Mouse (Mus musculus): ENCODE measurements around the gene Mitd1. TPM values are rescaled to one million over a fixed set of nuclear protein-coding genes. Genes with fewer than 3 reads are reported as not detected.

Mitd1 gene
- total RNA-seq (2021) (1 to 10 TPM; 8.4 to 9.8 TPM), polyA plus RNA-seq (2012; rRNA removed) (1.1 and 2.0 TPM in 2 replicates)
- long read RNA-seq, transcript Mitd1-201 (7 exons, 1,231 nt) = major isoform, 6 of 9 reads
- long read RNA-seq, partial matches to known transcripts = 0 of 9 reads
- long read RNA-seq, other reads (novel, unspliced or antisense) = 3 of 9 reads

DNA sequence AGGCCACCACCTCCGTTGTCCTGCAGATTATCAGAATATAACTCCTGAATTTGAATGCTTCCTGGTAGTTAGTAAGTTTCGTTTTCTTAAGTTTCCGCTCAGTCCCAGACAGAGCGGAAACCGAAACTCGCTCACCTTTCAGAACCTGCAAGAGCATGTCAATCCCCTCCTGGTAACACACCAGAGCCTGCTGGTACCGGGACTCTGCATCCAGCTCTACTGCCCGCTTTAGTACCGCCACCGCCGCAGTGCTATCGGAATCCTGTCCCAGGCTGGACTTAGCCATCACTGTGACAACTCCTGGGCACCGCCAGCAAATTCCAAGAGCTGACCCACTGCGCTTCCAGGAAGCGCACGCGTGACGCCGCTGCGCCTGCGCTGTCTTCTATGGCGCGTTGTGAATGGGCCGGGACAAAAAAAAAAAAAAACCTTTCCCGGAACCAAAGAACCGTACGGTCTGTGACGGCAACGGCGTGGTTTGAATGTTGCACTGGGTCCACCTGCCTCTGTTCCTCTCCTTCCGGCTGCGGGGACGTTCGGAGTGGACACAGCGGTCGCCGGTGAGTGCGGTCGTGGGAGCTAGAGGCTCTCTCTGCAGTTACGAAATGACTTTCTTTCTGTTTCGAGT lies at the start of gene Mitd1, which contains the start of gene Mrpl30:
Gene Mitd1 (minus strand): TSS at position 387 of the 628 bp plus-strand sequence.
Gene Mrpl30 (plus strand): TSS at position 453 of the 628 bp plus-strand sequence.
- DNase-seq = peak; percentile 94

DNA sequence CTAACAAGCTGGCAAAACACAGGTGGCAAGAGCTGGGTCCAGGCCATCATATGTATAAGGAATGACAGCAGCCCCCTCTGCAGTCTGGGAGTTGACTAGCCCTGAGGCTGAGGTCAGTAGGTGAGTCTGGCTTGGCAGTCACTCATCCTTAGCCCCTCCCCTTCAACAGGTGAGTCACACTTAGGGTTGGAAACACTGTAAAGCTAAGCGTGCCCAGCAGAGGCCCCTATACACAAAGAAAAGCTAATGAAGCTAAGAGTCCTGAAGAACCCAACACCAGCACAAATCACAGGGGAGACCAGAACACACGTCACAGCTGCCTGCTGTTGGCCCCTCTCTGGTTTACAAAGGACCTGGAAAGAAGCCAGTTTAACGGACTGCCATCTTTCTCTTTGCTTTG lies 41.6 kb upstream of the Mitd1 start:
- DNase-seq = peak; percentile 83

DNA sequence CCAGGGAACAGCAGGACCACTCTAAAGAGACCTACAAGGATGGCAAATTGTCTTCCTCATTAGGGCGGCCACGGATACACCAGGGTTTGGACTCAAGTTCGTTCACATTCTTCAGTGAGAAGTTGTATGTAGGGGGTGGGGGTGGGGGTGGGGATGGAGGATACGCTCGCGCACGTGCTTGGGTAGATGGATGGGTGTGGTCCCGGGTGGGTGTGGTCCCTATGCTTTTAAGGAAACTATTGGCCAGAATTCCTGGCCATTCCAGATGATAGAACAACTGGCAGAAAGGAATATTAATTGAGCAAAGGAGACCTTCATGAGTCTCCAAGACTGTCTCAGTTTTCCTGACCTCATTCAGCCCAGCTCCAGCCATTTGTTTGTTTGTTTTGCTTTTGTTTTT lies 35.8 kb upstream of the Mitd1 start:
- DNase-seq = no peak

DNA sequence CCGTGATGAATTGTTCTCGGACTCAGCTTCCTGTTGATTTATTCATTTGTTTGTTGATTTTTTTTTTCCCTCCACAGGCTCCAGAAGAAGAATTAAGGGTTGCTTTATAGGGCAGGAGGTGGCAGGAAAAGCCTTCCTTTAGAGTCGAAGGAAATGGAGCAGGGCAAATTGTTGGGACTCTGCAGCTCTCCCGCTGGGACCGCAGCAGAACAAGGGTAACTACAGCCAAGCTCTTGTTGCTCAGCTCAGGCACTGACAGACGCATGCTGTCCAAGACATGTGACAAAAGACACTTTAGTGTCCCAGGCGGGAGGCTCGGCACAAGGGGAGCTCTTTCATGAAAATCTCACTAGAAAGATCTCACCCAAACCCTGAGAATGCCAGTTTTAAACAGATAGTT lies 32.3 kb upstream of the Mitd1 start:
- no peak for DNase-seq

DNA sequence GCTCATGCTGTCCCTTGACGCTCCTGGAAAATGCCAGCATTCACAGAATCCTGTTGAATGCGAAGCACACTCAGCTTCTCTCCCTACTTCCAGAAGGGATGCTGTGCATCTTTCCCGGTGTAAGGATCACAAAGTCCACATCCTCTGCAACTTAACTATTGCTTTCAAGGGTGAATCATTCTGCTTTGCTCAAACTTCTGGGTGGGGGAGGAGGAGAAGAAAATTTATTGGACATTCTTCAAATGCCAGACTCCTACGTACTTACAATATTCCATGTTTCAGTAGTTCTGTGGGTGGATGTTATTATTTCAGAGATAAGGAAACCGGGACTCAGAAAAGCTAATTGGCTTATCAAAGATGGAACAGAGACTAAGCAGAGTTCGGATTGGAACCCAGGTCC lies 27.9 kb upstream of the Mitd1 start:
- DNase-seq = no peak

DNA sequence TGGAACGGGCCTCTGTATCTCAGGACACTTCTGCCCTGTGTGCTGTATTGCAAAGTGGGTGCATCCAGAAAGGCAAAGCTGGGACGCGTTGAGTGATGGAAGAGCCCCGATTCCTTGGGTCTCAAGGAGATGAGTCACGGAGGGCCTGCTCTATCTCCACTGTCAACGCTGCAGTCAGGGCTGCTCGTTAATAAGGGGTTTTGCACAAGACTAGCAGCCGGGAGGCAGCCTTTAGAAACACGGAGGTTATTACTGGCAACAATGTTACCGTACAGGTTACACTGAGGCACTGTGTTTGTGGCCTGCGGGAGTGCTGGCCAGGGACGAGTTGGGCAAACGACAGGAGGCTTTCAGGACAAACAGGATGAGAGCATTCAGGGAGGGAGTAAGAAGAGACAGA lies 27.5 kb upstream of the Mitd1 start:
- DNase-seq = no peak

DNA sequence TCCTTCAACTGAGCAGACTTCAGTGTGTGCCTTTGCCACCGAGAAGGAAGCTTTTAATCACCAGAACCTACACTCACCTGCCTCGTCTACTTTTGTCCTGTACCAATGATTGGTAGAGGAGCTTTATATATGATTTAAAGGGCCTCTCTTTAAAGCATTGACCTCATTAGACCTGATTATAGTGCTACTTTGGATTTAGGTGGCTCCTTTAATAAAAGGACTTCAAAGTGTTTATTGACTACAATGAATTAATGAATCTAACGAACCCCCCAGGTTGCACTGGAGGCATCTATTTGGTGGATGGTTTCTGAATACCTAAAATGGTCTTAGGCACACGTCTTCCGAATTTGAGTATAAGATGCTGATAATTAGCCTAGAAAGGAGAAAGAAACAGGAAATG lies 26.2 kb upstream of the Mitd1 start, which contains the start of gene Lyg2:
Gene Lyg2 (minus strand): TSS at position 101 of the 400 bp plus-strand sequence.
- no peak for DNase-seq

DNA sequence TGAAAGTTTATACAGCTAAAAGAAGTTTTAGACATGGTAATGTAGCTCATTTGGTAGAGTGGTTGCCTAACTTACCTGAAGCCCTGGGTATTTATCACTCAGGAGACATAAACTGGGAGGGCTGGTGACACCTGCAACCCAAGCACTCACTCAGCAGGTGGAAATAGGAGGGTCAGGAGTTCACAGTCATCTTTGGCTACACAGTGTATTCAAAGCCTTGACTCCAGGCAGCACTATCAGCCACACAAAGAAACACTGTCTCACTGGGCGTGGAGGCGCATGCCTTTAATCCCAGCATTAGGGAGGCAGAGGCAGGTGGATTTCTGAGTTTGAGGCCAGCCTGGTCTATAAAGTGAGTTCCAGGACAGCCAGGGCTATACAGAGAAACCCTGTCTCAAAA lies 22.5 kb upstream of the Mitd1 start:
- DNase-seq = no peak

DNA sequence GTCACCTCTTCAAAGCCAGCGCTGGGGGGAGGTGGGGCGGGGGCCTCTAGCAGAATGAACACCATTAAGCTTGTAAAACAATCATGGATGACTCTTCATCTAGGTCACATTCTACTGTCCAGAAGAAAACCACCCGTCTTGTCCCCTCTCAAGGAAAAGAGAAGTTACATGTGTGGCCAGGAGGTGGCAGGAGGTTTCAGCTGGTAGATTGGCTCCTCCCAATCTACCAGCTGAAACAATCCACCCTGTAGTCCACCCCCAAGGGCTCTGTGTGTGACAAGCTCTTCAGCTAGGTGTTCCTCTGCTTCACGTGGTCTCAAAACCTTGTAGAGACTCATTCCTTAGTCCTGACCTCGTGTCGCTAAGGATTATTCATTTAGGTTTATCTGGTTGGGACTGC lies 13.0 kb upstream of the Mitd1 start:
- DNase-seq = peak; percentile 42

DNA sequence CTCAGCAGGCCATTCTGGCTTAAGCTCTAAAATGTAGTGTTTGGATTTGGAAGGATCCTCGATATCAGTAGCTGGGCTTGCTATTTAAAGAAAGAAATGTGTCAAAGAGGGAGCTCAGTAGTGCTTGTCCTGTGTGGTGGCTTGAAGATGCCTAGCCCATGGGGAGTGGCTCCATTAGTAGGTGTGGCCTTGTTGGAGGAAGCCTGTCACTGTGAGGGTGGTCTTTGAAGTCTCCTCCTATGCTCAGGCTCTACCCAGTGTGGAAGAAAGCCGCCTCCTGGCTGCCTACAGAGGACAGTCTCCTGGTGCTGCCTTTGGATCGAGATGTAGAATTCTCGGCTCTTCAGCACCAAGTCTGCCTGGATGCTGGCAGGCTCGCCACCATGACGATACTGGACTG lies 10.1 kb upstream of the Mitd1 start:
- no peak for DNase-seq

DNA sequence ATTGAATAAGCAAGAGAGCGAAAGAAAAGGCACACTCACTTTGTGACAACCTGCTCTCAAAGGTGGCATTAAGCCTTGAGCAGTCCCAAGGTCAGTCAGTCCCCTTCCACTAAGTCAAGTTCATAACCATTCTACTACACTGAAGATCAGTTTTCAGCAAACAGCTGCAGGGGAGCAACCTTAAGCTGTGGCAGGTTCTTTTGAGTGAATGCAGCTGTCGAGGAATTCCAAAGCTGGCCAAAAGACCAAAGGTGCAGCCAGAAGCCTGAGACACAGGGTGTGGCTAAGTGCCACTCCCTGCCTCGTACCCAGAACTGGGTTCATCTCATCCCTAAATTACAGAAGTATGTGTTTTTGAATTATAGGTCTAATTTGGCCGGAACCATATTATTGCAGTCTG lies 9.6 kb upstream of the Mitd1 start:
- DNase-seq = no peak

DNA sequence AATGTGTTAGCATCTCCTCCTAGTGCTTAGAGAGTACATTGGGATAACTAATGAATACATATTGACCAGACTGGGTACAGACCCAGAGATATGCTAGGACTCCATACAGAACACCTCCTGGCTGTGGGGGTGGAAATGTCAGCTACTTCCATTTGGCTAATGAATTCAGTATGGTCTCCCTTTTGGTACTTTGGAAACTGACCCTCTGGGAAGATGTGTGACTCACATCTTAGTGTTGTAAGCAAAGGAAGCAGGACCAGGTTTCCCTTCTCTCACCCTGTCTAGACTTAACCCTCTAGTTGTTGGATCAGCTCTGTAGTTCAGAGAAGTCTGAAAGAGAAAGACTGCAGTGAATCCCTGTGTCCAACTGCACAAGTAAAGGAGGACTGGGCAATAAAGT lies 4.4 kb upstream of the Mitd1 start:
- no peak for DNase-seq

DNA sequence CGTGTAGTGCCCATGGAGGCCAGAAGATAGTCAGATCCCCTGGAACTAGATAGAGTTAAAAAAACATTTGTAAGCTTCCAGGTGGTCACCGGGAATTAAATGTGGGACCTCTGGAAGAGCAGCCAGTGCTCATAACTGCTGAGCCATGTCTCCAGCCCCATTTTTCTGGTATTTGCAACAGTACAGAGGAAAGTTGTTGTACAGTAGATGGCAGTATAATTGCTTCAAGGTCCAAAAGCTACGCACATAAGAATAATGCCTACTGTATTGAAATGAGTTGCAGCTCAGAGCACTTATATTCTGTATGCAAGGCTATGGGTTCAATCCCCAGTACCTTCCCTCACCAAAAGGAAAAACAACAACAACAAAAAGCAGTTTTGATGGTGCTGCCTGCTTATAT lies 1.2 kb upstream of the Mitd1 start:
- DNase-seq = no peak

DNA sequence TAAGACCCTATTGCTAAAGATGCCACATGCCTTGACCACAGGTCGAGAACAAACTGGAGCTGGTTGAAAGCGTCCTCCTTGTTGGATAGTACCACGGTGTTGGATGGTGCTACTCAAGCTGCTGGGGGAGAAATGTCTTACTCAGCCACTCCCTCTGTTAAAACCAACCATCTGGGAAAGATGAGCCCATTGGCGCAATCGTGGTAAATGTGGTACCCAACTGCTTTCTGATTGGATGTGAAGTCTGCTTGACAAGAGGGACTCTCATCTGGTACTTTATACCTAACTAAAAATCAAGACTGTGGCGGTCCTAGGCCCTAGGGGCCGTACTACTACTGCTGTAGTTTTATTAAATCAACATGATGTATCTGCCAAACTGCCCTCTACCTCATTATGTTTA lies 1.0 kb downstream of the Mitd1 start:
- no peak for DNase-seq

DNA sequence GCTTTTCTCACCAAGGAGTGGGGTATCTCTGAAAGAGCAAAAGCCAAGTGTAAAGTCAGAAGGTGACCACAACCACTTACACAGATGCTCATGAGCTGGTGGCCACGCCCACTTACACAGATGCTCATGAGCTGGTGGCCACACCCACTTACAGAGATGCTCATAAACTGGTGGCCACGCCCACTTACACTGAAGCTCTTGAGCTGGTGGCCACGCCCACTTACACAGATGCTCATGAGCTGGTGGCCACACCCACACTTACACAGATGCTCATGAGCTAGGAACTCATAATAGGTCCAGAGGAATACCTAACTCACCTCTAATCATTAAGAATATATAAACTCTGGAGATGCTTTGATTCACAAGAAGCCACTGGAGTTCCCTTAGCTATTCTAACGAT lies 5.8 kb downstream of the Mitd1 start:
- DNase-seq = no peak

DNA sequence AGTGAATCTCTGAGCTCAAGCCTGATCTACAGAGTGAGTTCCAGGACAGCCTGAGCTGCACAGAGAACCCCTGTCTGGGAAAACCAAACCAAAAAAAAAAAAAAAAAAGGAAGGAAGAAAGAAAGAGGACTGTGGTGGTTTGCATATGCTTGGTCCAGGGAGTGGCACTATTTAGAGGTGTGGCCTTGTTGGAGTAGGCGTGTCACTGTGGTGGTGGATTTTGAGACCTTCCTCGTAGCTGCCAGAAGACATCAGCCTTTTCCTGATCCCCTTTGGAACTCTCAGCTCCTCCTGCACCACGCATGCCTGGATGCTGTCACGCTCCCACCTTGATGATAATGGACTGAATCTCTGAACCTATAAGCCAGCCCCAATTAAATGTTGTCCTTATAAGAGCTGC lies 6.8 kb downstream of the Mitd1 start:
- DNase-seq = no peak

DNA sequence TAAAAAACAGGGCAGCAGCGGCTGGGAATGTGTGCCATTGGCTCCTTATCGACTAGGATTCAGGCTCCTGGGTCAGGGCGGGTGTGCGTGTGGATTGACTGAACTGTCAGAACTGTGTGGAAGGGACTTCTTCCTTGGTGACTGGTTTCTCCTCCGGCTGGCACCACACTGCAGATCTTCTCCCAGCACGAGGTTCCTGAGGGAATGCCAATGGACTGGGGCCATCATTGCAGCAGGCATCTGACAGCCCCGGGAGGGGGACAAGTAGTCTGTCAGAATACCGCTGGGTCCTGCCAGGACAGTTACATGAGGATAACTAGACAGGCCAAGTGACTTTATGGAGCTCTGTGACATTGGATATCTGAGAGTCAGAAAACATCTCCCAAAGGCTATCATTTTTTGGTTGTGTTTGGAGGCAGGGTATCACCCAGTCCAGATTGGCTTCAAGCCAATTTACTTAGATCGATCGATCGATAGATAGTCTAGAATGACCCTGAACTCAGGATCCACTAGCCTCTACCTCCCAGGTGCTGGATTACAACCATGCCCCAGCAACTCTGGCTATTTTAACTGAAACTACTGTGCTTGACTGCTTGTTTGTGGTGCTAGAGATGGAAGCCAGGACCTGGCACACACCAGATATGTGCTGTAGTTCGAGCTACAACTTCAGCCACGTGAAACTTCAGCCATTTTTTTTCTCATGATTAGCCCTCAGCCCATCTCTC lies 12.3 kb downstream of the Mitd1 start:
- DNase-seq = peak; percentile 33

DNA sequence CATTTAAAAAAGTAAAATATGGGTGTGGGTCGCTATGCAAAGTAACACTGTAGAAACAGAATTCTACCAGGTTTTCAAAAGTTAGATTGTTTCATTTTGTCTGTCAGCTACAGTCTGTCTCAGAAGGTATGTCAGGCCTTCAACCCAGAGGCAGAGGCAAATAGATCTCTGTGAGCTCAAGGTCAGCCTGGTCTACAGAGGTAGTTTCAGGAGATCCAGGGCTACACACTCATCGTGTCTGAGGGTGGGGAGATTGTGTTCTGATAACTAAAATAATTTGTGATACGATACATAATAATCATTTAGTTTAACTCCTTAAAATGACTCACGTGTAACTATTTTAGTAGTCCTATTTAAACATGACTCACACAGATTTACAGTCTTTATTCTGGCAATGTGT lies 17.1 kb downstream of the Mitd1 start:
- no peak for DNase-seq

DNA sequence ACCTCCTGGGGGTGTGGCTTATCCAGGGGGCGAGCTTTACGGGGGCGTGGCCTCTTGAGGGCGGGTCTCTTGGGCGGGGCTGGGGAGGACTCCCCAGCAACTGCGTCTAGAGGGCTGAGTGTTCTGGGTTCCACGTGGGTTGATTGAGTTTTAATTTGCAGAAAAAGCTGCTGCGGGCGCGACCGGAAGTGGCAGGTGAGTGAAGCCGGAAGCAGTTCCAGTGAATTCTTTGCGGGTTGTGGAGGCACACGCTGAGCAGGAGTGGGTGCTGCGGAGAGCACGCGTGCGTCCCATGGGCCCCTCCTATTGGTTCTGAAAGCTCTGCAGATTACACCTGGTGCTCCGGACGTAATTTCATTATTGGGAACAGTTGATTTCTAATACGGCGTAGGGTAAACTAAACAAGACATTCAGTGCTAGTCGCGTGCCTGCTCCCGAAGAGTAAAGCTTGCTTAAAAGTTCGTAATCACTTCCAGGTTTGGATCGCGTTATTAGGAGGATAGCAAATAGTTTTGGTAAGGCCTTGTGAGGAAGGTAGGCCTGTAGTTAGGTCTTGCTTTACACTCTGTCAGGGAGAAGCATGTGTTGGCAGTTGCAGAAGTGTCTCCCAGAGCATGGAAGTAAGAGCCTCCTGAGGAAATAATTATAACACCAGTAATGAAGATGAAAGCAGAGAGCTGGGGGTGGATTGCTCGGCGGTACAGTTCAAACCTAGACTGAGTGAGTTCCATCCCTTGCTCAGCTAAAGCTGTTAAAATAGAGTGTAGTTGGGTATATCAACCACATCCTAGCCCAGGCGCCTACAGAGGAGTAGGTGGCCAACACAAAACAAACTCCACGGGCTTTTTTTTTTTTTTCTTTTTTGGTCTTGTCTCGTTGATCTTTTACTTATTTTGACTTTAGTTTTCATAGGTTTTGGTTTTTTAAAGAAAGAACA lies 17.8 kb downstream of the Mitd1 start:
- peak; percentile 92 for DNase-seq

DNA sequence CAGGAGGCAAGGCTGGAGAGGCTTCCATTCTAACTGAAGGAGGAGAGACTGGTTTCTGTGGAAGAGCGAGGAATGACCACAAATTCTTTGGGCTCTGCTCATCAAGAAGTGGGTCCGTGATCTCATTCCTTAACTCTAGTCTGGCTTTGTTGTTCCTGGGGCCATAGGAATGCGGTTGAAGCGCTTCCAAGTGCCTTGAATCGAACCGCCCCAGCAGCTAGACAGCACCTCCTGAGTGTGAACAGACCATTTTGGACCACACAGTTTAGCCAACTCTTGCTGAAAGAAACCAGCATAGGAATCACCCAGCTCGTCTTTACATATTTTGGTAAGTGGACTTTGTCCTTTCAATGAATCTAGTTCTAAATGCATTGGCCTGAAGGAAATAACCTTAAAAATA lies 18.5 kb downstream of the Mitd1 start, which contains the start of gene Lipt1:
Gene Lipt1 (plus strand): TSS at position 35 of the 400 bp plus-strand sequence.
- DNase-seq = no peak

DNA sequence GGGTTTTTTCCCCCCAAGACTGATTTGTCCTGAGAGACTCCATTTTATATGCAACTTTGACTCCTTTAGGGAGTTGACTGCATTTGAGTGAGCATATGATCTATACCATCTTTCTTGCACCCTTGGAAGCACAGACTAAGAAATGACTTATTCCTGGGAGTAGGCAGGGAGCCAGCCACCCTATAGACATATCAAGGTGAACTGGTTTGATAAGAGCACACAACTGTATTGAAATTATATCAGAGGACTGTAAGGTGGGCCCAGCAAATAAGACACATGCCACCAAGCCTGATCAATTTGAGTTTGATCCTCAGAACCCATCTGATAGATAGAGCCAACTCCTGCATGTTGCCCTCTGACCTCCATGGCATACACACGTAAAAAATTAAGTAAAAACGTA lies 20.8 kb downstream of the Mitd1 start:
- no peak for DNase-seq

DNA sequence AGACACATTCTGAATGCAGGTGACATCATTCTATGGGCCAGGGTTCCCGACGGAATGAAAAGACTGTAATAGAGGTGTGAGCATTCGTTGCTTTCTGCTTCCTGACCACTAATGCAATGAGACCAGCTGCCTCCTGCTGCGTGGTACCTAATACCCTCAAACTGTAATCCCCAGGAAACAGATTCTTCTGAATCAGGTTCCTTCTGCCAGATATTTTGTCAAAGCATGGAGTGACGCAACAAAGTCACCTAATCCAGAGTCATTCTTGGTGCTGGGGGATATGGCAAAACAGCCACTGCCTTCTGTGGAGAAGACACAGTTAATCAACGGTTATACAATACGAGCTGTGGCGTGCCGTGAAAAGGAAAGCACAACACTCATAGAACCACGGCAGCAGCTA lies 21.6 kb downstream of the Mitd1 start:
- DNase-seq = no peak
